Mouse (Mus musculus): Measurements from ENCODE around the gene Rnf40. TPM values are rescaled to one million over a fixed set of nuclear protein-coding genes. Genes with fewer than 3 reads are reported as not detected.

Gene Rnf40
- polyA plus RNA-seq, 1 experiment from 2014 or later = 47.6 TPM

DNA sequence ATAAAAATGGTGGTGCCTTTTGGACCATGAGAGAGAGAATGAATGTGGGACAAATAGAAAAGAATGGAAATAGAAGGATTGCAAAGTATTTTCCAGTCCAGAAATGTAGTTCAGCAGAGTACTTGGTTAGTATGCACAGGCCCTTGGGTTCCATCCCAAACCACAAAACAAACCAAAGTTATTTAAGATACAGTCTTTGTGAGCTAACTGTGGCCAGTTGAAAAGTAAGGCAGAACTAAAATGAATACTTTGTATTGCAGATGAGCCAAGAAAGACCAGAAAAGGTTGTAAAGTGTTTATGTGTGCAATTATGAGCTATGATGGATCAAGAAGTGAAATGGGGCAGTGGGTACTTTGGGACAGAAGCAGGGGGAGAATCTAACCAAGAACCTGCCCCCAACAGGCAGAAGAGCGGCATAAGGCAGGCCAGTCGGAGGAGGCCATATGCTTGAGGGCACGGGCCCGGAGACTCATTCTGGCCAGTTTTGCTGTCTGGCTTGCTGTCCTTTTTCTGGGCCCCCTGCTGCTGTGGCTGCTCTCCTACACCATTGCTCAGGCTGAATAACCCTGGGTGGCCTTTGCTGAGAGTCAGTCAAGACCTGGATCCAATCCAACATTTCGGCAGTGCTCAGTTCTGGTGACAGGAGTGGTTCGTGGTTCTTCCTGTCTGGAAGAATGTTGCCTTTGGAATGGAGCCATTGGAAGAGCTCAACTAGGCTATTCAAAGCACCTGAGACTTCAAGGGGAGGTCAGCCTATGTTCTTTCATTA lies 24.0 kb upstream of the Rnf40 start:
- Histone ChIP-seq H3K27me3 (ENCODE audit: insufficient read depth, low read length) (no peaks in the 10 kb centered on the region), H3K4me1 (ENCODE audit: insufficient read depth) (no peaks in the 10 kb centered on the region), H3K9ac (no peak overlapping the region), H3K9me3 (ENCODE audit: low read depth, low read length) (no peaks in the 10 kb centered on the region), H3K4me3 (ENCODE audit: low read depth, low read length) (no peak overlapping the region), H3K27ac (ENCODE audit: low read depth) (no peak overlapping the region), H3K4me2 (no peak overlapping the region), H3K36me3 (ENCODE audit: insufficient read depth) (peaks cover 81% of the 10 kb centered on the region)
- TF ChIP-seq CTCF (IDR thresholded peaks at IDR 0.05; ENCODE audit: low read depth) = 0 out of 2 replicates have a peak, but pooled peaks have one; percentile 13
- WGBS = 64% methylated on average over 6 of the region's 6 CpGs
- DNase-seq (peak; percentile 59), ATAC-seq (ENCODE audit: insufficient read depth) (peak; percentile 31; the same call in 1 of the 2 replicates)

DNA sequence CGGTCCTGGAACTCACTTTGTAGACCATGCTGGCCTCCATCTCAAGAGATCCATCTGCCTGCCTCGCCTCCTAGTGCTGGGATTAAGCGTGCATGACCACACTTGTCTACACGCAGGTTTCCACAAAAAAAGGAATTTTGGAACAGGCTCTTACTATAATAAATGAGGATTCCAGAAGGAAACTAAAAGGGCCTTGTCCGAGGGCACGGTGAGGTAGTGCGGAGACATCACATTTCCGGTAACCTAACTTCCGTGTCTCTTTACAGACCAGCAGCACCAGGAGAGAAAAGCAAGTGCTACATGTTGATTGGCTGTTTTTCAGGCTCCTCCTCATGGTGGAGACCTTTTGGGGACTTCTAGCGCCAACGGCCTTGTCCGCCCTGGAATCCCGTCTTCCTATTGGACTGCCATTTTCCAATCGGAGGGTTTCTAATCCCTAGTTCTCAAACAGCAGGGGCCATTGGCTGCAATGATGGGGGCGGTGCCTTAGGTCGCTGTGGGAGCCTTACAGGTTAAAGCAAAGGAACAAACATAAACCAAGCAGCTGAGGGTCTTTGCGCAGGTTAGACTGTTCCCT lies 15.6 kb upstream of the Rnf40 start, which contains the start of gene Phkg2:
Phkg2 (plus strand) TSS at position 446 of the 577 bp plus-strand sequence.
- under 1% methylated on average over 17 of the region's 17 CpGs for WGBS
- ATAC-seq (ENCODE audit: insufficient read depth) (peak; percentile 99), DNase-seq (peak; percentile 98)
- Histone ChIP-seq H3K27me3 (ENCODE audit: insufficient read depth, low read length) (no peaks in the 10 kb centered on the region), H3K4me1 (ENCODE audit: insufficient read depth) (0 out of 2 replicates have a peak, but pooled peaks cover 3% of the 10 kb centered on the region), H3K27ac (ENCODE audit: low read depth) (peak within 1 kb of the TSS; percentile 72), H3K36me3 (ENCODE audit: insufficient read depth) (peaks cover 21% of the 10 kb centered on the region), H3K9me3 (ENCODE audit: low read depth, low read length) (no peaks in the 10 kb centered on the region), H3K4me3 (ENCODE audit: low read depth, low read length) (peak within 1 kb of the TSS; percentile 71), H3K9ac (peak within 1 kb of the TSS; percentile 77), H3K4me2 (peak within 1 kb of the TSS; percentile 92)
- TF ChIP-seq CTCF (IDR thresholded peaks at IDR 0.05; ENCODE audit: low read depth) = no peak

DNA sequence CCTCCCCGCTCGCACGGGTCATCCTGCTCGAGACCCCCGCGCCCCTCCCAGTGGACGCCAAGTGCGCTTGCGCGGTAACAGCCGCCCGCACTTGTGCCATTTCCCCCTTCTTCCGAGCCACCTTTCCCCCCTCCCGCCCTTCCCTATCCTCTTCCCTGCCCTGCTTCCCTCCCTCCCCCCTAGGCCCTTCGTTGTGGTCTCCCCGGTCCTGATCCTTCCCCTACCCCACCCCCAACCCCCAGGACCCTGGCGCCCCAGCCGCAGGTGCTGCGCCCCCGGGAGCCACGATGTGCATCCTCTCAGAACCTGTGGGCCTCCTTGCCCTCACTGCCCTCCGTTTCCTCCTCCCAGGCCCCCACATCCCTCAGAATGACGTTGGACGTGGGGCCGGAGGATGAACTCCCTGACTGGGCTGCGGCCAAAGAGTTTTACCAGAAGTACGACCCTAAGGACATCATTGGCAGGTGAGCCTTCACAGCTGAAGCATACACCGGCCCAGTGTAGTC lies 15.0 kb upstream of the Rnf40 start:
- no peaks in the 10 kb centered on the region for H3K9me3 ChIP-seq (ENCODE audit: low read depth, low read length)
- DNase-seq (no peak), ATAC-seq (ENCODE audit: insufficient read depth) (peak; percentile 50)
- peak overlapping the region; percentile 77 for H3K9ac ChIP-seq
- WGBS = 1% methylated on average over 15 of the region's 28 CpGs
- 0 out of 2 replicates have a peak, but pooled peaks cover 3% of the 10 kb centered on the region for H3K4me1 ChIP-seq (ENCODE audit: insufficient read depth)
- no peaks in the 10 kb centered on the region for H3K27me3 ChIP-seq (ENCODE audit: insufficient read depth, low read length)
- peaks cover 20% of the 10 kb centered on the region for H3K36me3 ChIP-seq (ENCODE audit: insufficient read depth)
- H3K4me3 ChIP-seq (ENCODE audit: low read depth, low read length) = peak overlapping the region; percentile 71
- peak overlapping the region; percentile 92 for H3K4me2 ChIP-seq
- no peak for TF ChIP-seq CTCF (IDR thresholded peaks at IDR 0.05; ENCODE audit: low read depth)
- no peak overlapping the region for H3K27ac ChIP-seq (ENCODE audit: low read depth)

DNA sequence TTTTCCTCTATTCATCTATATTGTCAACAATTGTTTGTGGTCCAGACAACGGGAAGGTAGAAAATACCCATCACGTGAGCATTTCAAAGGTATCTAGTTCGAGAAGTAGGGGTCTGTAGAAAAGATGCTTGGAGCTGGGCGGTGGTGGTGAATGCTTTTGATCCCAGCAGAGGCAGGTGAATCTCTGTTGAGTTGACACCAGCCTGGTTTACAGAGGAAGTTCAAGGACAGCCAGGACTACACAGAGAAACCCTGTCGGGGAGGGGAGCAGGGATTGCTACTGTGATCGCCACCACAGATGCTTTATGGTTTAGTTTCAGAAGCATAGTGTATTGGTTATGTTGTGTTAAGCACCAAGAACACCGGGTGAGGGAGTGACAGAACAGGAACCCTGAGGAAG lies 14.5 kb upstream of the Rnf40 start:
- Histone ChIP-seq H3K9me3 (ENCODE audit: low read depth, low read length) (no peaks in the 10 kb centered on the region), H3K27me3 (ENCODE audit: insufficient read depth, low read length) (no peaks in the 10 kb centered on the region), H3K4me1 (ENCODE audit: insufficient read depth) (0 out of 2 replicates have a peak, but pooled peaks cover 3% of the 10 kb centered on the region), H3K27ac (ENCODE audit: low read depth) (no peak overlapping the region), H3K4me2 (peak overlapping the region; percentile 92), H3K9ac (peak overlapping the region; percentile 77), H3K4me3 (ENCODE audit: low read depth, low read length) (peak overlapping the region; percentile 71), H3K36me3 (ENCODE audit: insufficient read depth) (peaks cover 17% of the 10 kb centered on the region)
- ATAC-seq (ENCODE audit: insufficient read depth) (no peak), DNase-seq (no peak)
- 17% methylated on average over 7 of the region's 7 CpGs for WGBS
- no peak for TF ChIP-seq CTCF (IDR thresholded peaks at IDR 0.05; ENCODE audit: low read depth)

DNA sequence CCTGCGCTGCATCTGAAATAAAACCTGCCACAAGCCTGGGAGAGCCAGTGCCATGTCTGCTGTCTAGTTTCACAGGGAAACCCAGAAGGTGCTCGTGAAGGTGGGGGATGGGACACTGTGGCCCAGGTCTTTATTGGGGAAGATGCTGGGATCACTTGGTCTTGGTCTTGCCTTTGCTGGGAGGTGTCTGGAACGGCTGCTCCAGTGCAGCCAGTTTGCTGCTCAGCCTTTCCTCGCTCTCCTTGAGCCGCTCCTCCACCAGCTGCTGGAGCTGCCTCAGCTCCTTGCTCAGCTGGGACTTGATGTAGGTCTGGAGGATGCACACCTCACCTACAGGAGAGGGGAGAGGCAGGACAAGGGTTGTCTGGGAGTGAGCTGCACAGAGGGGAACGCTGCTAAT lies 5.3 kb upstream of the Rnf40 start:
- H3K4me2 ChIP-seq = no peak overlapping the region
- no peak overlapping the region for H3K4me3 ChIP-seq (ENCODE audit: low read depth, low read length)
- DNase-seq (no peak), ATAC-seq (ENCODE audit: insufficient read depth) (no peak)
- peaks cover 6% of the 10 kb centered on the region; the same call in 1 of the 2 replicates for H3K4me1 ChIP-seq (ENCODE audit: insufficient read depth)
- H3K9me3 ChIP-seq (ENCODE audit: low read depth, low read length) = no peaks in the 10 kb centered on the region
- H3K27me3 ChIP-seq (ENCODE audit: insufficient read depth, low read length) = no peaks in the 10 kb centered on the region
- peaks cover 61% of the 10 kb centered on the region for H3K36me3 ChIP-seq (ENCODE audit: insufficient read depth)
- TF ChIP-seq CTCF (IDR thresholded peaks at IDR 0.05; ENCODE audit: low read depth) = no peak
- no peak overlapping the region for H3K27ac ChIP-seq (ENCODE audit: low read depth)
- H3K9ac ChIP-seq = no peak overlapping the region
- 94% methylated on average over 6 of the region's 6 CpGs for WGBS

DNA sequence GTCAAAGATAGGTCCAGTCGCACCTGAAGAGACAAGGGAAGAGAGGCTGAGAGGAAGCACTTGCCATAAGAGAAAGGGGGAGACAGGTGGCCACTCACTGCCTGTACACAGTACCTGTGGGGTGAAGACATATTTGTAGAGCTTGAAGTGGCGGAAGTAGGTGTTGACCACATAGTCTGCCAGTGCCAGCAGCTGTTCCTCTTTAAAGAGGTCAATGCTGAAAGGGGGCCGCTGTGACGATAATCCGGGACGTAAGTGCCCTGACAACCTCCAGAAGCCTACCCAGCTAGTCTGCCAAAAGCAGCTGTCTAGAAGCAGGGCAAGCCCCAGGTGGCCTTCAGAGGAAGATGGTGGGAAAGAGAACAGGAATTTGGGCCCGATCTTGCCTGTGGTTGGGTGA lies 3.5 kb upstream of the Rnf40 start:
- Histone ChIP-seq H3K9me3 (ENCODE audit: low read depth, low read length) (no peaks in the 10 kb centered on the region), H3K4me3 (ENCODE audit: low read depth, low read length) (no peak overlapping the region), H3K4me2 (no peak overlapping the region), H3K27ac (ENCODE audit: low read depth) (no peak overlapping the region), H3K4me1 (ENCODE audit: insufficient read depth) (peaks cover 10% of the 10 kb centered on the region), H3K9ac (no peak overlapping the region), H3K36me3 (ENCODE audit: insufficient read depth) (peaks cover 59% of the 10 kb centered on the region), H3K27me3 (ENCODE audit: insufficient read depth, low read length) (no peaks in the 10 kb centered on the region)
- ATAC-seq (ENCODE audit: insufficient read depth) (no peak), DNase-seq (no peak)
- 78% methylated on average over 7 of the region's 7 CpGs for WGBS
- no peak for TF ChIP-seq CTCF (IDR thresholded peaks at IDR 0.05; ENCODE audit: low read depth)

DNA sequence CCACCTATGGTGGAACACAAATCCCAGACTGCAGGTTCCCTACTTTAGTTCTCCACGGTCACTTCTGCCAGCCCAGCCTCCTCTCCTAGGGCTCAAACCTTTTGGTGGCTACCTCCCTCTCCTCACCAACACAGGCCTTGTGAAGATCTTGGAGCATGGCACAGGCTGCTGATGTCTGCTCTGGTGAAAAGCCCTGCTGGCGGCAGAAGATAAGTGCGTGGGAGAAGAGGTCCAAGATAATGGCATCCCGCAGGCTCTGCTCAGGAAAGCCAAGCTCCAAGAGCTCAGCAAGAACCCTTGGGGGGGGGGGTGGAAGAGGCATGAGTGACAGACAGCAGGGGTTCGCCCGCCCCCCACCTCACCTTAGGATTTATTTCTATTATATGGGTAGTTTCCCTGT lies 2.4 kb upstream of the Rnf40 start:
- Histone ChIP-seq H3K4me2 (no peak overlapping the region), H3K36me3 (ENCODE audit: insufficient read depth) (peaks cover 60% of the 10 kb centered on the region), H3K27ac (ENCODE audit: low read depth) (no peak overlapping the region), H3K4me1 (ENCODE audit: insufficient read depth) (peaks cover 10% of the 10 kb centered on the region), H3K27me3 (ENCODE audit: insufficient read depth, low read length) (no peaks in the 10 kb centered on the region), H3K4me3 (ENCODE audit: low read depth, low read length) (no peak overlapping the region), H3K9ac (no peak overlapping the region), H3K9me3 (ENCODE audit: low read depth, low read length) (no peaks in the 10 kb centered on the region)
- TF ChIP-seq CTCF (IDR thresholded peaks at IDR 0.05; ENCODE audit: low read depth) = no peak
- ATAC-seq (ENCODE audit: insufficient read depth) = no peak
- DNase-seq = no peak
- 90% methylated on average over 6 of the region's 6 CpGs for WGBS
